Comparison of ENCODE assay signal across 28 mouse cellular contexts in genomic region chr9:85854780-85855179, GRCm38 (mm10). TPM values are rescaled to one million over a fixed set of nuclear protein-coding genes. Genes with fewer than 3 reads are reported as not detected.
"Had no signal": no experiment of that assay in that cellular context is flagged by ENCODE, and none has a peak within 500 bp of the region (broad histone marks: within the 10 kb centered on the region; RNA-seq: fewer than 3 reads in every experiment).

No protein-coding gene starts in this region.

- H3K9ac ChIP-seq: embryonic facial prominence, embryonic 12.5 days; embryonic facial prominence, embryonic 13.5 days; embryonic facial prominence, embryonic 15.5 days; forebrain, embryonic 12.5 days; forebrain, embryonic 13.5 days; forebrain, embryonic 15.5 days; forebrain, postnatal 0 days had no signal

- H3K27ac ChIP-seq: embryonic facial prominence, embryonic 10.5 days; embryonic facial prominence, embryonic 12.5 days; embryonic facial prominence, embryonic 15.5 days; forebrain, embryonic 10.5 days; forebrain, embryonic 12.5 days; forebrain, embryonic 13.5 days; forebrain, embryonic 15.5 days; gastrocnemius, adult 2 months; heart, adult 2 months had no signal

- DNase-seq: cerebellum, adult 8-10 months; cerebellum, adult 9-10 months; cerebellum, adult 9-11 months; cerebellum, postnatal 14 days; cerebellum, postnatal 25 days; cerebellum, postnatal 36 days; embryo, embryonic 11 days; forebrain, postnatal 0 days; gastrocnemius, adult 2 months; gastrocnemius, postnatal 10 days; gastrocnemius, postnatal 14 days; gastrocnemius, postnatal 25 days; gastrocnemius, postnatal 36 days; heart, adult 18-20 months; heart, adult 2 months had no signal

- H3K4me2 ChIP-seq: embryonic facial prominence, embryonic 12.5 days; embryonic facial prominence, embryonic 13.5 days; embryonic facial prominence, embryonic 15.5 days; forebrain, embryonic 12.5 days; forebrain, embryonic 13.5 days; forebrain, embryonic 15.5 days had no signal

- H3K9me3 ChIP-seq: embryonic facial prominence, embryonic 10.5 days; embryonic facial prominence, embryonic 12.5 days; embryonic facial prominence, embryonic 13.5 days; embryonic facial prominence, embryonic 15.5 days; forebrain, embryonic 10.5 days; forebrain, embryonic 12.5 days; forebrain, embryonic 13.5 days; forebrain, embryonic 15.5 days had no signal

- ATAC-seq: forebrain, embryonic 13.5 days; forebrain, embryonic 14.5 days; forebrain, embryonic 15.5 days; forebrain, embryonic 16.5 days; forebrain, postnatal 0 days had no signal

- H3K27me3 ChIP-seq: embryonic facial prominence, embryonic 12.5 days; embryonic facial prominence, embryonic 13.5 days; embryonic facial prominence, embryonic 15.5 days; forebrain, embryonic 12.5 days; forebrain, embryonic 13.5 days; forebrain, embryonic 15.5 days had no signal

- H3K36me3 ChIP-seq: embryonic facial prominence, embryonic 15.5 days; forebrain, embryonic 15.5 days had no signal

- H3K4me1 ChIP-seq: embryonic facial prominence, embryonic 12.5 days; embryonic facial prominence, embryonic 15.5 days; forebrain, embryonic 10.5 days; forebrain, embryonic 12.5 days; forebrain, embryonic 13.5 days; forebrain, embryonic 15.5 days had no signal

- H3K4me3 ChIP-seq: embryonic facial prominence, embryonic 10.5 days; embryonic facial prominence, embryonic 12.5 days; embryonic facial prominence, embryonic 13.5 days; embryonic facial prominence, embryonic 15.5 days; erythroblast, embryonic 14.5 days; forebrain, embryonic 10.5 days; forebrain, embryonic 12.5 days; forebrain, embryonic 13.5 days; forebrain, embryonic 15.5 days; gastrocnemius, adult 2 months; heart, adult 2 months had no signal

RNA-seq across cellular contexts. Expression of gene Tpbg, which starts 12.6 kb away (rescaled TPM):
- total RNA-seq: common myeloid progenitor, adult 5-6 weeks; granulocyte monocyte progenitor cell, adult 5-6 weeks had no signal
- polyA plus RNA-seq: erythroblast, embryonic 14.5 days had no signal
